Mouse (Mus musculus): Measurements from ENCODE around the gene Svs4. TPM values are rescaled to one million over a fixed set of nuclear protein-coding genes. Genes with fewer than 3 reads are reported as not detected.

The Svs4 gene
- polyA plus RNA-seq, 1 experiment from 2014 or later = not detected

Other genes with a start within 250 kb of the Svs4 start
- 22.8 and 25.2 TPM in 2 replicates for gene Stk4, start 208.1 kb downstream of the Svs4 start, polyA plus RNA-seq (2015; fragmentation: Nextera tagmentation; extraction: Ambion mirVana)
- gene Tomm34, start 207.3 kb downstream of the Svs4 start, polyA plus RNA-seq (2015; fragmentation: Nextera tagmentation; extraction: Ambion mirVana) = 66.5 and 70.0 TPM in 2 replicates
- gene Kcns1, start 107.3 kb downstream of the Svs4 start, polyA plus RNA-seq (2015; fragmentation: Nextera tagmentation; extraction: Ambion mirVana) = 0.21 and 0.25 TPM in 2 replicates
- not detected in 2 replicates for gene Wfdc5, start 95.7 kb downstream of the Svs4 start, polyA plus RNA-seq (2015; fragmentation: Nextera tagmentation; extraction: Ambion mirVana)
- gene Wfdc12, start 87.9 kb downstream of the Svs4 start, polyA plus RNA-seq (2015; fragmentation: Nextera tagmentation; extraction: Ambion mirVana) = not detected in 2 replicates
- not detected in 2 replicates for gene Wfdc15a, start 78.3 kb downstream of the Svs4 start, polyA plus RNA-seq (2015; fragmentation: Nextera tagmentation; extraction: Ambion mirVana)
- gene Wfdc15b, start 56.8 kb downstream of the Svs4 start, polyA plus RNA-seq (2015; fragmentation: Nextera tagmentation; extraction: Ambion mirVana) = 98.1 and 100 TPM in 2 replicates
- not detected in 2 replicates for gene Svs2, start 40.0 kb downstream of the Svs4 start, polyA plus RNA-seq (2015; fragmentation: Nextera tagmentation; extraction: Ambion mirVana)
- gene Svs3b, start 21.8 kb downstream of the Svs4 start, polyA plus RNA-seq (2015; fragmentation: Nextera tagmentation; extraction: Ambion mirVana) = not detected in 2 replicates
- gene Svs3a, start 10.8 kb upstream of the Svs4 start, polyA plus RNA-seq (2015; fragmentation: Nextera tagmentation; extraction: Ambion mirVana) = not detected in 2 replicates
- gene Svs6, start 38.3 kb upstream of the Svs4 start, polyA plus RNA-seq (2015; fragmentation: Nextera tagmentation; extraction: Ambion mirVana) = not detected in 2 replicates
- not detected in 2 replicates for gene Svs5, start 54.3 kb upstream of the Svs4 start, polyA plus RNA-seq (2015; fragmentation: Nextera tagmentation; extraction: Ambion mirVana)
- gene Slpi, start 110.6 kb upstream of the Svs4 start, polyA plus RNA-seq (2015; fragmentation: Nextera tagmentation; extraction: Ambion mirVana) = 0.41 and 1.00 TPM in 2 replicates
- 0.06 and 0.29 TPM in 2 replicates for gene Rbpjl, start 124.7 kb upstream of the Svs4 start, polyA plus RNA-seq (2015; fragmentation: Nextera tagmentation; extraction: Ambion mirVana)
- gene Matn4, start 126.7 kb upstream of the Svs4 start, polyA plus RNA-seq (2015; fragmentation: Nextera tagmentation; extraction: Ambion mirVana) = 0.75 and 2.0 TPM in 2 replicates
- 204 and 209 TPM in 2 replicates for gene Sdc4, start 165.4 kb upstream of the Svs4 start, polyA plus RNA-seq (2015; fragmentation: Nextera tagmentation; extraction: Ambion mirVana)
- 65.9 and 67.0 TPM in 2 replicates for gene Sys1, start 178.5 kb upstream of the Svs4 start, polyA plus RNA-seq (2015; fragmentation: Nextera tagmentation; extraction: Ambion mirVana)
- 8.1 and 14.0 TPM in 2 replicates for gene Gm20458, start 182.5 kb upstream of the Svs4 start, polyA plus RNA-seq (2015; fragmentation: Nextera tagmentation; extraction: Ambion mirVana)
- gene Trp53tg5, start 195.3 kb upstream of the Svs4 start, polyA plus RNA-seq (2015; fragmentation: Nextera tagmentation; extraction: Ambion mirVana) = not detected in 2 replicates
- gene Dbndd2, start 207.6 kb upstream of the Svs4 start, polyA plus RNA-seq (2015; fragmentation: Nextera tagmentation; extraction: Ambion mirVana) = 12.6 and 18.2 TPM in 2 replicates
- 70.7 and 75.8 TPM in 2 replicates for gene Pigt, start 219.1 kb upstream of the Svs4 start, polyA plus RNA-seq (2015; fragmentation: Nextera tagmentation; extraction: Ambion mirVana)

Measured in kidney, embryonic 16.5 days (tissue).